Mouse (Mus musculus) left cerebral cortex, adult 9 months (tissue): Measurements from ENCODE around the gene Tmc5.

ENCODE experiments used
- DNase-seq, 2 experiments: peaks; one replicate each; pipeline ENCODE4 v3.0.0; 2022; ENCODE audit warnings: low spot score in 2 of 2

Gene Tmc5

GRCm38 (mm10) chr7:118610721-118611120, 13.6 kb downstream of the Tmc5 start:
- no peak for DNase-seq

- no peak for DNase-seq
These were observed 14.2 kb downstream of the Tmc5 start for GRCm38 (mm10) chr7:118611185-118611749.

- no peak for DNase-seq
These were observed 14.8 kb downstream of the Tmc5 start for GRCm38 (mm10) chr7:118611933-118612332.

DNA sequence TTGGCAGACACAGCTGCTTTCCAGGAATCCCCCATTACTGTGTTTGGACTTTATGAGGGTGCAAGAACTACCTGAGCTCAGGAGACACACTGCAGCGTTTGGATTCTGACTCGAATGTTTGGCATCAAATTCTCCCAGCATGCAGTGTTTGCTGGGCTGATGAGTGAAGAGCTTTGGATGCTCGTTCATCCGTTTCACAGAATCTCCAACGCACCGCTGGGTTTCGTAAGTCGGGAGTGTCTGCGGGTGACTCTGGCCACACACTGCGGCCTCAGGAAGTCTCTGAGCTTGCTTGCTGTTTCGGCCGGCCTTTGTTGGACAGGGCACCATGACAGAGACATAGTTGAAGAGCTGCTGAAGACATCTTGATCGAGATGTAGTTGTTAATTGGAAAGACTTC, 17.0 kb downstream of the Tmc5 start:
- DNase-seq: no peak

DNA sequence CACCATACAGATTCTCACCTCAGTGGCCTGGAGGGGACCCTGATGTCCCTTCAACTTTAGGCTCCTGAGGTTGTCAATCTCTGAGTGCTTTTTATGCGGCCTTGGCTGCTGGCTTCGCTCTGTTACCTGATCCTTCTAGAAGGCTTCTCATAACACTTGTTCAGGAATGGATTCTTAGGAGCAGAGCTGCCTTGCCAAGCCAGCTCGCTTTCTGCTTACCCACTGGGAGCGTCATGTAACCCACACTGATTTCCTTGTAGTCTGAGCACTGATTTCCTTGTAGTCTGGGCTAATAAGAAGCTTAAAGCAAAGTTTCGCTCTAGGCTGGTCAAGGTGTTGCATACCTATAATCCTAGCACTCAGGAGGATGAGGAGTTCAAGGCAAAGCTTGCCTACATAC, 21.0 kb downstream of the Tmc5 start:
- DNase-seq: no peak

GRCm38 (mm10) chr7:118620243-118620906, 23.3 kb downstream of the Tmc5 start:
- DNase-seq: no peak

DNA sequence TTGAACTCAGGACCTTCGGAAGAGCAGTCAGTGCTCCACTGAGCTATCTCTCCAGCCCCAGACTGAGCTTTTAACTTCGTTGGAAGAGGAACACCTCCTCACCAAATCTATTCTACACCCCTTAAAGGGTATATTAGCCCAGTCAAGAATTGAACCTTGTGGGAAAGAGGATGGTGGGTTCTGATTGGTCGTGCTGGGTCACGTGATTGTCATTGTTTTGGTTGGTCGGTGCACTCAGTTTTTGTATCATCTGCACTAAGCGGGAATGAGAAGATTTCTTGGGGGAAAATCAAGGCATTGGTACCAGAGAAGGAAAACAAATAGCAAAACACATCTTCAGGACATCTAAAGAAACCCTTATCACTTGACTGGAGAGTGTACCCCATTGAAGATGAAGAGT, 24.0 kb downstream of the Tmc5 start:
- no peak for DNase-seq

- no peak for DNase-seq
These were observed 30.6 kb downstream of the Tmc5 start for GRCm38 (mm10) chr7:118627550-118628298.

DNA sequence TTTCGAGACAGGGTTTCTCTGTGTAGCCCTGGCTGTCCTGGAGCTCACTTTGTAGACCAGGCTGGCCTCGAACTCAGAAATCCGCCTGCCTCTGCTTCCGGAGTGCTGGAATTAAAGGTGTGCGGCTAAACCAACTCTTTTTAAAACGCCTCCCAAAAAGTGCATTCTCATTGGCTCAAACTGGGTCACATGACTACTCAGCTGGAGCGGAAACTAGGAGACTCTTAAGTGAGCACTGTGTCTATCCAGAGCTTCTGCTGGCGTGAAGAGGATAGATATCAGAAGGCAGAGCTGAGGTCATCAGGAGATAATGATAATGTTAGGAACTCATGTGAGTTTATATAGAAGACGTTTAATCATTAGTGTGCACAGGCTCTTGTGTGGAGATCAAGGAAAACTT, 36.0 kb downstream of the Tmc5 start:
- DNase-seq: no peak

DNA sequence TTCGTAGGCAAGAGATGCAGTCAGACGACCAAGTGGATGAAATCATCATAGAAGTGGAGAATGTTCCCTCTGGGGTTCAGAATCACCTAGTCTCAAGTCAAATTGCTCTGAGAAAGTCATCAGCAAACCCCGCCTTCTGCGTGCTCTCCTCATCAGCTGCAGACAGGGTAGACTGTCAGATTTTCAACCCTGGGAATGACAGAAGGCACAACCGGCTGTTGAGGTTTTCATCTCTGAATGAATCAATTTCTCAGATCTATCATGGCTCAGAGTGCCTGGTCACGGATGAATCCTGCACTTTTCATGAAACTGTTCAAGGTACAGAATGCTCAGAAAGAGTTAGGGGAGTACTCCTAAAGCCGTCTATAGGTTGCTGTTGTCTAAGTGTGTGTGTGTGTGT, 36.9 kb downstream of the Tmc5 start:
- no peak for DNase-seq

GRCm38 (mm10) chr7:118637466-118637865, 40.4 kb downstream of the Tmc5 start:
- DNase-seq: no peak

DNA sequence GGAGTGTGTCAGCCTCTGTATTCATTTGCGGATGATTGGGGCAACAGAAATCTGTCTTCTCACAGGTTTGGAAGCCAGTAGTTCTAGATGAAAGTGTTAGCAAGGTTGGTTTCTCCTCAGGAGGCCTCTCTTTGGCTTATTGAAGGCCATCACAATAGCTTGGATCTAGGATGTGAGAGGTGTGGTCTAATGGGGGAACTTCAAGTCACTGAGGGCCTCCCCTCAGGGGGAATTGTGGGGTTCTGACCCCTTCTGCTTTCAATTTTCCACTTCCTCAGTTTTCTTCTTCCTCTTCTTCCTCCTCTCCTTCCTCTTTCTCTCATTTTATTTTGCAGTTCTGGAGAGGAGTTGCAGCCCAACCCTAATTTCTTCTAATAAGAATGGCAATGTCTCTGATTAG, 49.1 kb downstream of the Tmc5 start:
- DNase-seq: no peak

DNA sequence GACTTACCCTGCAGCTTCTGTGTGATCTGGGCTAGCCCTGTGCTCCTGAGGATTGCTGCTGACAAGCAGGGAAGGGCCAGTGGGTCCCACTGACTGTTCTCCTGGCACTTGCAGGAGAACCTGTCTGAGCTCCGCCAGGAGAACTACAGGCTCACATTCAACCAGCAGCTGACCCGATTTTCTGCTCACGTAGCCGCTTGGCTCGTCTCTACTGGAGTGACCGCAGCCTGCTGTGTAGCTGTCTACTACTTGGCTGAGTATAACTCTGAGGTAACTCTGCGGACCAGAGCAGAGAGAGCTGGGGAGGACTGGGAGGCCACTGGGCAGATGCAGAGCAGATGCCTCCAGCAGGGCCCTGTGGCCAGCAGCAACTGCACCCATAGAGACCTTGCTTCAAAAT, 52.2 kb downstream of the Tmc5 start:
- DNase-seq: no peak

- DNase-seq: no peak
These were observed 53.0 kb downstream of the Tmc5 start for GRCm38 (mm10) chr7:118650119-118650518.

GRCm38 (mm10) chr7:118650891-118651290, 53.8 kb downstream of the Tmc5 start:
- peak in 1 of 2 experiments; percentile 55 for DNase-seq

- no peak for DNase-seq
These were observed 55.6 kb downstream of the Tmc5 start for GRCm38 (mm10) chr7:118652572-118653295.

- no peak for DNase-seq
These were observed 59.6 kb downstream of the Tmc5 start for GRCm38 (mm10) chr7:118656730-118657129.

DNA sequence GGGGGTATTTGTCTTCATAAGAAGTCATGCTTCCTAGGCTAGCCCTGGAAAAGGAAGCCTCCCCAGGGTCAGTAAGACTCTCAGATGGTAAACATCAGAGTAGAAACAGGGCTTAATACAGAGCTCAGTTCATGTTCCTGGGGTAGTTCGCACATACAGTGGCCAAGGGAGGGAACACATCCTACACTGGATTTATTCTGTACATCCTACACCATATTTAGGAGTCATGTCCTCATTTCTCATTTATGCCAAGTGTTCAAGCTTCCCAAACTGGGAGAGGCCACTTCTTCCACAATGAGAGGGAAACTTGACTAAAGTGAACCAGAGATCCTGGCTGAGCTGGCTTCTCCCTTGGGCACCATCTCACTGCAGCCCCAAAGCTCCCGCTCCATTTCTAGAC, 70.7 kb downstream of the Tmc5 start:
- no peak for DNase-seq

DNA sequence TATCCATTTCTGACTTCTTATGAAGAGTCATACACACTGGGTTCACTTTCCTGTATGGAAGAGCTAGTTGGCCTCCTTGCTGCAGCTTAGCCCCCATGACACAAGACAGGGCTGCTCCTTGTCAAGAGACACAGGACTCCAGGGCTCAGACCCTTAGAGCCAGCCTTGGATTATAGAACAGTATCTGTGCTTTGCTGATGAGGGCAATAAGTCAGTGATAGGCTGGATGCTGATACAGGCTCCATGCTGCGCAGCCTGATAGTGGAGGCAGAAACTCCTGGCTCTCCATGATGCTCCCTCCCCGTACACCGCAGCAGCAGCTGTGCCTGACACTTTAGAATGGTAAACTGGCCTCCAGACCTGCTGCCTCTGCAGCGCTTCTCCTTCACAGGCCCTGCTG, 73.0 kb downstream of the Tmc5 start:
- DNase-seq: no peak

GRCm38 (mm10) chr7:118676826-118677225, 79.7 kb downstream of the Tmc5 start:
- no peak for DNase-seq

DNA sequence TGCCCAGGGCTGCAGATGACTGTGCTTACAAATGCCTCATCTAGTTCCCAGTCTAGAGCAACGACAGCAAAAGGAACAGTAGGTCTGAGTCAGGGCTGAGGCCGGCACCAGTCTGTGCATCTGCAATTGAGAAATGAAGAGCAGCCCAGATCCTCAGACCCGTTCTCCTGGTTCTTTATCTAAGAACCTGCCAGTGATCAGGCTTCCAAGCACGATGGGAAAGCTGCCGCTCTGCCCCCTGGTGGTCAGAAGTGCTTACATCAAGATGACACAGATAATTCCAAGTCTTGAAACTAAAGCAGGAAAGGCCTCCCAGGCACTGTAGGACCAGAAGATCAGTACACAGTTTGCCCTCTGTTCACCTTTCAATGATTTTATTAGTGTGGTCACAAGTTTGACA, 91.1 kb downstream of the Tmc5 start:
- peak in 1 of 2 experiments; percentile 92 for DNase-seq

GRCm38 (mm10) chr7:118689088-118689487, 92.0 kb downstream of the Tmc5 start:
- no peak for DNase-seq

GRCm38 (mm10) chr7:118691287-118691686, 94.2 kb downstream of the Tmc5 start:
- DNase-seq: no peak
